Mouse (Mus musculus) G1E (cell line): ENCODE results near the gene Deup1.

ENCODE experiments used
- CTCF ChIP-seq: IDR thresholded peaks from 2 replicates; pipeline ENCODE4 v1.5.1; 2012; ENCODE audit warnings: low read depth, low read length, inconsistent platforms, mixed read lengths
- GATA1 ChIP-seq: IDR thresholded peaks from 2 replicates; pipeline ENCODE4 v1.6.1; 2012; ENCODE audit warnings: borderline replicate concordance, low read length, inconsistent platforms, mixed read lengths
- GATA2 ChIP-seq: IDR thresholded peaks from 2 replicates; pipeline ENCODE4 v1.6.1; 2012; ENCODE audit warnings: low read depth, low read length, inconsistent platforms, borderline replicate concordance
- POLR2AphosphoS5 ChIP-seq: IDR thresholded peaks from 2 replicates; pipeline ENCODE4 v1.6.1; 2012; ENCODE audit warnings: low read depth, low read length, inconsistent platforms; ENCODE audit not compliant: insufficient replicate concordance
- TAL1 ChIP-seq: conservative IDR thresholded peaks from 2 replicates; pipeline ENCODE4 v1.6.1; 2012; ENCODE audit warnings: low read depth, low read length, inconsistent platforms, mixed read lengths

DNA sequence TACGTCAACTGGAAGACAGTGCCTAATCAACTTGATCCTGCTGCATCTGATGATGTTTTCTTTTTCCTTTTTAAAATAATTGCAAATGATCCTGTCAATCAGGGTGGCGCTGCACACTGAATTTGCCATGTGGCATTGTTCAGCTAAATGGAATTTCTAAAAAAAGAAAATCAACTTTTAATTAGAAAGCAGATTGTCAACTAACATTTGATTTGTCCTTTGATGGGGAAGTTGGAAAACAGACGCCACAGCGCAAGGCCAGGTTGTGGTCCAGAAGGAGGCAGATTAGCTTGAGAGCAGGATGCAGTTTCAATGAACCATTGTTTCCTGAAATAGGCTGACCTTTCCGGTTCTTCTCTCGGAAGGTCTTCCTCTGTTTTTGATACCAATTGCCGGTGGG, 101.2 kb downstream of the Deup1 start:
- no peak for TF ChIP-seq CTCF
- no peak for TF ChIP-seq TAL1
- TF ChIP-seq GATA2: no peak
- TF ChIP-seq GATA1: no peak
- TF ChIP-seq POLR2AphosphoS5: no peak
